Mouse (Mus musculus): Measurements from ENCODE around the gene Cdcp1. TPM values are rescaled to one million over a fixed set of nuclear protein-coding genes. Genes with fewer than 3 reads are reported as not detected.

The Cdcp1 gene
- total and polyA plus RNA-seq, 2 experiments: 3.1 to 4.0 TPM

- 24% methylated on average over 2 of the region's 2 CpGs for WGBS
- Histone ChIP-seq H3K4me1 (ENCODE audit: control insufficient read depth, insufficient read depth, low read length) (peaks cover 9% of the 10 kb centered on the region), H3K79me2 (ENCODE audit: control insufficient read depth, insufficient read depth, low read length) (no peaks in the 10 kb centered on the region), H3K27me3 (ENCODE audit: control insufficient read depth, insufficient read depth, low read length) (no peaks in the 10 kb centered on the region), H3K4me3 (ENCODE audit: insufficient read depth, low read depth, low read length) (no peak overlapping the region), H3K36me3 (ENCODE audit: control insufficient read depth, insufficient read depth, low read length) (no peaks in the 10 kb centered on the region), H3K27ac (replicated peaks; ENCODE audit: insufficient read depth, low read depth, low read length) (no peak overlapping the region), H3K9ac (ENCODE audit: low read depth, low read length) (no peak overlapping the region)
- TF ChIP-seq CTCF (IDR thresholded peaks at IDR 0.05; ENCODE audit: low read depth, low read length): no peak
- no peak for TF ChIP-seq POLR2A (IDR thresholded peaks at IDR 0.05; ENCODE audit: extremely low read depth, insufficient read depth, low read length)
- peak; percentile 95 for DNase-seq (ENCODE audit: extremely low read depth, low read depth, low spot score)
Measured at GRCm38 (mm10) chr9:123206948-123207347, 8.9 kb downstream of the Cdcp1 start.

- no peak overlapping the region for H3K27ac ChIP-seq (replicated peaks; ENCODE audit: insufficient read depth, low read depth, low read length)
Measured at GRCm38 (mm10) chr9:123206526-123206925, 9.3 kb downstream of the Cdcp1 start.

GRCm38 (mm10) chr9:123200116-123200515 lies 15.7 kb downstream of the Cdcp1 start:
- H3K27ac ChIP-seq (replicated peaks; ENCODE audit: insufficient read depth, low read depth, low read length): no peak overlapping the region
- no peak for DNase-seq (ENCODE audit: extremely low read depth, low read depth, low spot score)
- H3K79me2 ChIP-seq (ENCODE audit: control insufficient read depth, insufficient read depth, low read length): no peaks in the 10 kb centered on the region
- no peak overlapping the region for H3K4me3 ChIP-seq (ENCODE audit: insufficient read depth, low read depth, low read length)
- TF ChIP-seq CTCF (IDR thresholded peaks at IDR 0.05; ENCODE audit: low read depth, low read length) (no peak), POLR2A (IDR thresholded peaks at IDR 0.05; ENCODE audit: extremely low read depth, insufficient read depth, low read length) (no peak)
- 75% methylated on average over 3 of the region's 3 CpGs for WGBS
- H3K4me1 ChIP-seq (ENCODE audit: control insufficient read depth, insufficient read depth, low read length): no peaks in the 10 kb centered on the region
- no peak overlapping the region for H3K9ac ChIP-seq (ENCODE audit: low read depth, low read length)
- H3K36me3 ChIP-seq (ENCODE audit: control insufficient read depth, insufficient read depth, low read length): no peaks in the 10 kb centered on the region
- H3K27me3 ChIP-seq (ENCODE audit: control insufficient read depth, insufficient read depth, low read length): no peaks in the 10 kb centered on the region

More at GRCm38 (mm10) chr9:123206526-123206925, 9.3 kb downstream of the Cdcp1 start:
- Histone ChIP-seq H3K4me3 (ENCODE audit: insufficient read depth, low read depth, low read length) (no peak overlapping the region), H3K27me3 (ENCODE audit: control insufficient read depth, insufficient read depth, low read length) (no peaks in the 10 kb centered on the region), H3K9ac (ENCODE audit: low read depth, low read length) (no peak overlapping the region), H3K36me3 (ENCODE audit: control insufficient read depth, insufficient read depth, low read length) (no peaks in the 10 kb centered on the region), H3K79me2 (ENCODE audit: control insufficient read depth, insufficient read depth, low read length) (no peaks in the 10 kb centered on the region), H3K4me1 (ENCODE audit: control insufficient read depth, insufficient read depth, low read length) (peaks cover 9% of the 10 kb centered on the region)
- TF ChIP-seq POLR2A (IDR thresholded peaks at IDR 0.05; ENCODE audit: extremely low read depth, insufficient read depth, low read length) (no peak), CTCF (IDR thresholded peaks at IDR 0.05; ENCODE audit: low read depth, low read length) (no peak)
- WGBS: 20% methylated on average over 2 of the region's 2 CpGs
- DNase-seq (ENCODE audit: extremely low read depth, low read depth, low spot score): peak; percentile 26

- DNase-seq (ENCODE audit: extremely low read depth, low read depth, low spot score): no peak
- H3K27ac ChIP-seq (replicated peaks; ENCODE audit: insufficient read depth, low read depth, low read length): no peak overlapping the region
- H3K4me1 ChIP-seq (ENCODE audit: control insufficient read depth, insufficient read depth, low read length): no peaks in the 10 kb centered on the region
- no peaks in the 10 kb centered on the region for H3K27me3 ChIP-seq (ENCODE audit: control insufficient read depth, insufficient read depth, low read length)
- peaks cover 2% of the 10 kb centered on the region; the same call in 1 of the 2 replicates for H3K36me3 ChIP-seq (ENCODE audit: control insufficient read depth, insufficient read depth, low read length)
- H3K4me3 ChIP-seq (ENCODE audit: insufficient read depth, low read depth, low read length): no peak overlapping the region
- no peak overlapping the region for H3K9ac ChIP-seq (ENCODE audit: low read depth, low read length)
- H3K79me2 ChIP-seq (ENCODE audit: control insufficient read depth, insufficient read depth, low read length): no peaks in the 10 kb centered on the region
- no peak for TF ChIP-seq CTCF (IDR thresholded peaks at IDR 0.05; ENCODE audit: low read depth, low read length)
- no peak for TF ChIP-seq POLR2A (IDR thresholded peaks at IDR 0.05; ENCODE audit: extremely low read depth, insufficient read depth, low read length)
- WGBS: 86% methylated on average over 2 of the region's 2 CpGs
Measured at GRCm38 (mm10) chr9:123188271-123188670, 27.6 kb downstream of the Cdcp1 start.

- Histone ChIP-seq H3K9ac (ENCODE audit: low read depth, low read length) (no peak overlapping the region), H3K36me3 (ENCODE audit: control insufficient read depth, insufficient read depth, low read length) (peaks cover 2% of the 10 kb centered on the region; the same call in 1 of the 2 replicates), H3K27me3 (ENCODE audit: control insufficient read depth, insufficient read depth, low read length) (no peaks in the 10 kb centered on the region), H3K4me1 (ENCODE audit: control insufficient read depth, insufficient read depth, low read length) (no peaks in the 10 kb centered on the region), H3K79me2 (ENCODE audit: control insufficient read depth, insufficient read depth, low read length) (no peaks in the 10 kb centered on the region), H3K4me3 (ENCODE audit: insufficient read depth, low read depth, low read length) (no peak overlapping the region), H3K27ac (replicated peaks; ENCODE audit: insufficient read depth, low read depth, low read length) (no peak overlapping the region)
- 95% methylated on average over 5 of the region's 5 CpGs for WGBS
- TF ChIP-seq POLR2A (IDR thresholded peaks at IDR 0.05; ENCODE audit: extremely low read depth, insufficient read depth, low read length) (no peak), CTCF (IDR thresholded peaks at IDR 0.05; ENCODE audit: low read depth, low read length) (no peak)
- no peak for DNase-seq (ENCODE audit: extremely low read depth, low read depth, low spot score)
Measured at GRCm38 (mm10) chr9:123187589-123187988, 28.2 kb downstream of the Cdcp1 start.

- peaks cover 2% of the 10 kb centered on the region; the same call in 1 of the 2 replicates for H3K36me3 ChIP-seq (ENCODE audit: control insufficient read depth, insufficient read depth, low read length)
- 90% methylated on average over 5 of the region's 5 CpGs for WGBS
- no peak overlapping the region for H3K9ac ChIP-seq (ENCODE audit: low read depth, low read length)
Measured at GRCm38 (mm10) chr9:123186151-123186550, 29.7 kb downstream of the Cdcp1 start.

More at GRCm38 (mm10) chr9:123186151-123186550, 29.7 kb downstream of the Cdcp1 start:
- Histone ChIP-seq H3K27ac (replicated peaks; ENCODE audit: insufficient read depth, low read depth, low read length) (no peak overlapping the region), H3K4me1 (ENCODE audit: control insufficient read depth, insufficient read depth, low read length) (no peaks in the 10 kb centered on the region), H3K27me3 (ENCODE audit: control insufficient read depth, insufficient read depth, low read length) (no peaks in the 10 kb centered on the region), H3K4me3 (ENCODE audit: insufficient read depth, low read depth, low read length) (no peak overlapping the region), H3K79me2 (ENCODE audit: control insufficient read depth, insufficient read depth, low read length) (no peaks in the 10 kb centered on the region)
- DNase-seq (ENCODE audit: extremely low read depth, low read depth, low spot score): no peak
- TF ChIP-seq CTCF (IDR thresholded peaks at IDR 0.05; ENCODE audit: low read depth, low read length): no peak
- TF ChIP-seq POLR2A (IDR thresholded peaks at IDR 0.05; ENCODE audit: extremely low read depth, insufficient read depth, low read length): no peak

All from liver, adult 2 months (tissue).